Mouse (Mus musculus) heart, postnatal 36 days (tissue): Measurements from ENCODE around the gene Trf. TPM values are rescaled to one million over a fixed set of nuclear protein-coding genes. Genes with fewer than 3 reads are reported as not detected.
"Not testable (repeated sequence)": the region's sequence is repeated elsewhere in the genome, so short reads cannot be mapped to it uniquely, and the experiment has no call there.

Experiments used
- DNase-seq, 2 experiments: peaks; one replicate each; pipeline ENCODE4 v3.0.0; 2021 to 2022
- intact Hi-C: fragments of 180-260 bp; cut with DNase I; formaldehyde crosslinking; loops from one replicate; pipeline ENCODE4 v1.15.1; 2025
- total RNA-seq, 2 experiments: library from RNA; stranded (reverse); gene quantifications; 2 replicates each; pipeline ENCODE4 v1.2.3; 2021

Gene Trf
- total RNA-seq, 2 experiments from 2014 or later = 53.3 to 56.3 TPM

GRCm38 (mm10) chr9:103168771-103169170 is 61.5 kb downstream of the Trf start:
- DNase-seq = no peak
- intact Hi-C loops = no loop called here

DNA sequence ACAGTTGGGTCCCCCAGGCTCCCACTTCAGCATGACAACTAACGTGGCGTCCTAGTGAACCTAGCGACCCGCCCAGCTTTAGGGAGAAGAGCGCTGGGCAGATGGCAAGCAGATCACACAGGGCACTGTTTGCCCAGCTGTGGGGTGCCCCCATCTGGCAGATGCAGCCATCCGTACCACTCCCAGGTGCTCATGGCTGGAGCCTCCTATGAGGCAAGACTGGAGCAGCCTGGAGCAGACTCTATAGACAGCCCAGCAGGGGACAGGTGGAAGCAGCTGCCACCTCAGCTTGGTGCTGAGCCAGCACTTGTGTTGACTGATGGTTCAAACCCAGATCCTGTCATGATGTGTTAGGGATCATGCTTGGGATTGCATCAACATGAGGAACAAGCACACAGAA is 62.2 kb downstream of the Trf start:
- no peak for DNase-seq

DNA sequence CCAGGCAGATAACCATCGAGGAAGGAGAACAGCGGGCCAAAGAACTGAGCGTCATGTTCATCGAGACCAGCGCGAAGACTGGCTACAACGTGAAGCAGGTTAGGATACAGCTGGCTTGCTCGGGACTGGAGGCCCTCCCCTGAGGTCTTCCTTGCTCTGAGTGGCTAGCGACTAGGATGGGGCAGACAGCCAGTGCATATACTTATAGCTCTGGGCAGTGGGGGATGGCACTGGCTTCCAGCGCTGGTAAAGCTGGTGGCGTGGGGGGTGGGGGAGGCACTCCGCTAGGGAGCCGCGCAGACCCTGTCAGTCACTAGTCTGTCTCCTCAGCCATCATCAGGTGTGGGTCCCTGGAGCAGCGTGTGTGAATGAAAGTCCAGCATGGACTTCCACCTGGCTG is 66.4 kb downstream of the Trf start:
- intact Hi-C loops = no loop called here
- no peak for DNase-seq

More for the DNA sequence above, 62.2 kb downstream of the Trf start:
- intact Hi-C loops = no loop called here

- DNase-seq, intact Hi-C loops: not testable (repeated sequence)
Measured at GRCm38 (mm10) chr9:103155158-103155557, 75.1 kb downstream of the Trf start.

- DNase-seq = no peak
- intact Hi-C loops = no loop called here
Measured at GRCm38 (mm10) chr9:103154568-103154967, 75.7 kb downstream of the Trf start.

Other genes with a start within 250 kb of the Trf start
- gene Slco2a1, start 241.7 kb downstream of the Trf start, total RNA-seq = 1 to 10 TPM; 4.3 to 5.6 TPM
- gene Rab6b, start 118.7 kb downstream of the Trf start, total RNA-seq = 1 to 10 TPM; 1.1 to 1.4 TPM
- gene Srprb, start 28.3 kb downstream of the Trf start, total RNA-seq = 10 to 100 TPM; 16.0 to 16.6 TPM
- 1 to 10 TPM; 6.7 to 8.7 TPM for gene Gm20425, start 137 bp downstream of the Trf start, total RNA-seq
- gene 1300017J02Rik, start 74.6 kb upstream of the Trf start, total RNA-seq = not detected
- 10 to 100 TPM in 1 of 2 experiments, 1 to 10 TPM in 1; 9.1 to 13.2 TPM for gene Topbp1, start 74.8 kb upstream of the Trf start, total RNA-seq
- gene Cdv3, start 135.4 kb upstream of the Trf start, total RNA-seq = 100 to 1,000 TPM; 120 to 123 TPM
- under 1 TPM; 0.28 to 0.60 TPM for gene Bfsp2, start 250.0 kb upstream of the Trf start, total RNA-seq